In the genomic region with DNA sequence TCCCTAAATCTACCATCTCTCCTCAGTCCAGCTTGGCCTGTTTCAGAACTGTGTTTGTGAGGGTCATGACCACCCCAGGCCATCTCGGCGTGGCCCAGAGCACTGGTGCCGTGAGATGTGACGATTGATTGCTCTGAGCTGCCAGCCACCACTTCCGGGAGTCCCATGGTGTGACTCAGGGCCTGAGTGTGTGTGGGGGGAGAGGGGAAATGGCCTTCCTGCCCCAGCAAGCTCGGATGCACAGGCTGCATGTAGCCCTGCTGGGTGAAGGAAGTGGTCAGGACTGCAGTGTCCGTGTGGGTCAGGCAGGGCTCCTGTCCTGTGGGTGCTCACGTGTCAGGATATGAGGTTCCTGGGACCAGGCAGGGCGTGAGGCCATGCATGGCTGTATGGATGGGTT, we compare ENCODE assay signal across 19 mouse cellular contexts. TPM values are rescaled to one million over a fixed set of nuclear protein-coding genes. Genes with fewer than 3 reads are reported as not detected.
DNase-seq lines count a peak whose midpoint lies in the region; ATAC-seq and TF ChIP-seq lines count a peak whose summit lies in the region.
"Had no signal": no experiment of that assay in that cellular context is flagged by ENCODE, and none has a peak within 500 bp of the region (broad histone marks: within the 10 kb centered on the region; RNA-seq: fewer than 3 reads in every experiment).

No protein-coding gene starts in this region.

- no peak for TF ChIP-seq EP300 in liver, embryonic 14.5 days (IDR thresholded peaks at IDR 0.05; ENCODE audit: low read depth)
- no peak for TF ChIP-seq EP300 in liver, postnatal 0 days (IDR thresholded peaks at IDR 0.05; ENCODE audit: low read depth)

- no peaks in the 10 kb centered on the region for H3K27me3 ChIP-seq in liver, embryonic 14.5 days (ENCODE audit: control insufficient read depth, insufficient read depth, low read length)
- no peaks in the 10 kb centered on the region for H3K27me3 ChIP-seq in Patski
- H3K27me3 ChIP-seq in liver, postnatal 0 days (ENCODE audit: insufficient read depth, low read length): 0 out of 2 replicates have a peak, but pooled peaks cover 4% of the 10 kb centered on the region
- H3K27me3 ChIP-seq in splenic B cell, adult 2 months (ENCODE audit: control insufficient read depth, insufficient read depth, low read length, poor library complexity, severe bottlenecking): no peaks in the 10 kb centered on the region

- H3K9ac ChIP-seq in liver, embryonic 14.5 days (replicated peaks): no peak overlapping the region
- H3K9ac ChIP-seq in liver, postnatal 0 days (replicated peaks): no peak overlapping the region
- H3K9ac ChIP-seq: embryonic facial prominence, embryonic 13.5 days; hindbrain, embryonic 14.5 days; limb, embryonic 13.5 days had no signal

- no peaks in the 10 kb centered on the region for H3K9me3 ChIP-seq in liver, embryonic 14.5 days (ENCODE audit: control insufficient read depth, low read length)
- H3K9me3 ChIP-seq in liver, postnatal 0 days (ENCODE audit: low read length): no peaks in the 10 kb centered on the region
- H3K9me3 ChIP-seq: embryonic facial prominence, embryonic 13.5 days; limb, embryonic 13.5 days had no signal

- TF ChIP-seq CTCF in liver, embryonic 14.5 days (IDR thresholded peaks at IDR 0.05; ENCODE audit: low read depth): no peak
- no peak for TF ChIP-seq CTCF in Patski (IDR thresholded peaks at IDR 0.05)
- no peak for TF ChIP-seq CTCF in liver, postnatal 0 days (IDR thresholded peaks at IDR 0.05; ENCODE audit: low read depth)
- TF ChIP-seq CTCF in layer of hippocampus, adult 2 months (conservative IDR thresholded peaks at IDR 0.05): no peak

- CTCF ChIA-PET in Patski (lab: Charles Lee): interaction anchor here (0.6 kb wide), 1 partner anchor 62 kb away, joined by 3 read pairs; no protein-coding TSS in a partner anchor

- H3K4me3 ChIP-seq in liver, embryonic 14.5 days (ENCODE audit: insufficient read depth in 1 of 2, low read depth in 2 of 2, low read length in 2 of 2): no peak overlapping the region
- H3K4me3 ChIP-seq in liver, postnatal 0 days (ENCODE audit: low read depth, low read length): no peak overlapping the region
- H3K4me3 ChIP-seq in layer of hippocampus, adult 2 months: no peak overlapping the region
- H3K4me3 ChIP-seq: embryonic facial prominence, embryonic 13.5 days; left cerebral cortex, adult 2 months; limb, embryonic 13.5 days had no signal

- H3K36me3 ChIP-seq in liver, embryonic 14.5 days (replicated peaks; ENCODE audit: control insufficient read depth, insufficient read depth, low read depth): no peaks in the 10 kb centered on the region
- no peaks in the 10 kb centered on the region for H3K36me3 ChIP-seq in liver, postnatal 0 days (replicated peaks; ENCODE audit: insufficient read depth, low read length)
- H3K36me3 ChIP-seq in splenic B cell, adult 2 months (ENCODE audit: control insufficient read depth, insufficient read depth, low read length, poor library complexity, severe bottlenecking): no peaks in the 10 kb centered on the region
- H3K36me3 ChIP-seq: embryonic facial prominence, embryonic 13.5 days; limb, embryonic 13.5 days had no signal

- peak; percentile 7; the same call in 1 of the 2 replicates for ATAC-seq in liver, embryonic 14.5 days (ENCODE audit: insufficient read depth)
- peak; percentile 32 for ATAC-seq in Patski
- peak; percentile 47; the same call in 1 of the 2 replicates for ATAC-seq in liver, postnatal 0 days

- in situ Hi-C loops in Patski (cut with MboI; ENCODE audit: low pct_unique_long_range_greater_than_20kb): no loop called here

- no peak overlapping the region for H3K27ac ChIP-seq in liver, embryonic 14.5 days
- no peak overlapping the region for H3K27ac ChIP-seq in liver, postnatal 0 days (ENCODE audit: low read depth)
- H3K27ac ChIP-seq in layer of hippocampus, adult 2 months: no peak overlapping the region
- H3K27ac ChIP-seq: embryonic facial prominence, embryonic 13.5 days; hindbrain, embryonic 14.5 days; left cerebral cortex, adult 2 months; limb, embryonic 13.5 days had no signal

- POLR2A ChIA-PET in Patski (lab: Charles Lee): no interaction called here

- H3K4me1 ChIP-seq in liver, embryonic 14.5 days (replicated peaks; ENCODE audit: control insufficient read depth in 2 of 2, insufficient read depth in 2 of 2, low read length in 1 of 2): no peaks in the 10 kb centered on the region
- H3K4me1 ChIP-seq in liver, postnatal 0 days (ENCODE audit: insufficient read depth): peaks cover 2% of the 10 kb centered on the region; the same call in 1 of the 2 replicates

- H3K4me2 ChIP-seq in liver, embryonic 14.5 days (ENCODE audit: low read depth): no peak overlapping the region
- no peak overlapping the region for H3K4me2 ChIP-seq in liver, postnatal 0 days (ENCODE audit: low read depth, low read length)
- H3K4me2 ChIP-seq: embryonic facial prominence, embryonic 13.5 days; hindbrain, embryonic 14.5 days; limb, embryonic 13.5 days had no signal

- no peak for DNase-seq in liver, embryonic 14.5 days (ENCODE audit: low read depth in 3 of 3, low spot score in 3 of 3)
- DNase-seq in liver (no peak), Patski (ENCODE audit: low read depth, low spot score) (peak; percentile 19)
- no peak for DNase-seq in liver, postnatal 0 days
- DNase-seq in splenic B cell, adult 2 months (ENCODE audit: low read depth, low spot score): peak; percentile 35
- no peak for DNase-seq in gastrocnemius, adult 18-20 months (ENCODE audit: low spot score)
- no peak for DNase-seq in cerebellum, postnatal 36 days
- DNase-seq in layer of hippocampus, adult 2 months (ENCODE audit: low spot score in 2 of 2): no peak
- DNase-seq: adrenal gland, adult 2 months; cerebellum, postnatal 25 days; heart, adult 11 months; kidney, adult 9 months; midbrain, embryonic 14.5 days; right cerebral cortex, adult 18-20 months had no signal

- 13% methylated on average over 9 of the region's 9 CpGs for WGBS in liver, embryonic 14.5 days (ENCODE audit: insufficient replicate concordance)
- 31% methylated on average over 9 of the region's 9 CpGs for WGBS in liver, postnatal 0 days (ENCODE audit: insufficient replicate concordance)

RNA-seq across cellular contexts. Expression of a gene that starts 23.7 kb away (rescaled TPM):
- polyA plus RNA-seq in liver, embryonic 14.5 days (2012; rRNA removed): 0.09 TPM in 2 replicates
- polyA plus RNA-seq in liver, embryonic 14.5 days (2014; fragmentation: Nextera tagmentation; extraction: Ambion mirVana): 0.18 TPM in 1 of 2 replicates, not detected in the other
- 0.96 TPM for polyA plus RNA-seq in Patski (2021)
- 0.38 TPM in 1 of 2 replicates, not detected in the other for polyA plus RNA-seq in liver, postnatal 0 days (2015; fragmentation: Nextera tagmentation; extraction: Ambion mirVana)
- under 1 TPM in 1 of 2 experiments, not detected in 1; 0.12 TPM for total RNA-seq in gastrocnemius, adult 18-20 months (2021)
- total RNA-seq in layer of hippocampus, adult 2 months (2021): 100 to 1,000 TPM; 118 to 121 TPM

RNA-seq across cellular contexts. Expression of a gene that starts 36.6 kb away (rescaled TPM):
- polyA plus RNA-seq in liver, embryonic 14.5 days (2012; rRNA removed): 163 and 443 TPM in 2 replicates
- 298 and 303 TPM in 2 replicates for polyA plus RNA-seq in liver, embryonic 14.5 days (2014; fragmentation: Nextera tagmentation; extraction: Ambion mirVana)
- 562 TPM for polyA plus RNA-seq in Patski (2021)
- polyA plus RNA-seq in liver, postnatal 0 days (2015; fragmentation: Nextera tagmentation; extraction: Ambion mirVana): 207 and 213 TPM in 2 replicates
- 100 to 1,000 TPM; 249 to 251 TPM for total RNA-seq in gastrocnemius, adult 18-20 months (2021)
- 100 to 1,000 TPM; 186 to 202 TPM for total RNA-seq in layer of hippocampus, adult 2 months (2021)

RNA-seq across cellular contexts. Expression of a gene that starts 43.4 kb away (rescaled TPM):
- polyA plus RNA-seq in liver, embryonic 14.5 days (2012; rRNA removed): 0.16 and 0.18 TPM in 2 replicates
- polyA plus RNA-seq in liver, embryonic 14.5 days (2014; fragmentation: Nextera tagmentation; extraction: Ambion mirVana): 0.04 TPM in 1 of 2 replicates, not detected in the other
- polyA plus RNA-seq in Patski (2021): 0.17 TPM
- polyA plus RNA-seq in liver, postnatal 0 days (2015; fragmentation: Nextera tagmentation; extraction: Ambion mirVana): 0.13 TPM in 1 of 2 replicates, not detected in the other
- total RNA-seq in gastrocnemius, adult 18-20 months (2021): not detected
- 1 to 10 TPM; 6.5 to 7.7 TPM for total RNA-seq in layer of hippocampus, adult 2 months (2021)
- polyA plus RNA-seq: thymus, postnatal 0 days had no signal

Comparison
In these comparisons a context has a peak if more than half of its experiments do, and no peak if none do; other contexts are left out.
1. DNase-seq: peak in Patski (single experiment) and splenic B cell, adult 2 months (single experiment); none in liver, embryonic 14.5 days (0 of 3), liver (single experiment), liver, postnatal 0 days (single experiment), gastrocnemius, adult 18-20 months (single experiment), cerebellum, postnatal 36 days (0 of 2) and layer of hippocampus, adult 2 months (0 of 2).
2. Peak in every context shown above with its lines, with median percentiles within 50 percentile points of each other: ATAC-seq.